In genomic region chr15:5185366-5186292, GRCm38 (mm10) we compare ENCODE assay signal across 8 mouse cellular contexts. TPM values are rescaled to one million over a fixed set of nuclear protein-coding genes. Genes with fewer than 3 reads are reported as not detected.
DNase-seq lines count a peak whose midpoint lies in the region; ATAC-seq lines count a peak whose summit lies in the region.

Gene Ttc33, plus strand, starts transcription at chr15:5185525.

- H3K27ac ChIP-seq in forebrain, embryonic 10.5 days, result peak within 1 kb of the TSS; percentile 91
- peak within 1 kb of the TSS; percentile 71 for H3K27ac ChIP-seq in heart, embryonic 15.5 days
- H3K27ac ChIP-seq in liver, embryonic 12.5 days, result peak within 1 kb of the TSS; percentile 84

- H3K4me2 ChIP-seq in heart, embryonic 15.5 days, result peak within 1 kb of the TSS; percentile 85
- H3K4me2 ChIP-seq in liver, embryonic 12.5 days, result peak within 1 kb of the TSS; percentile 88

- peak; percentile 24 to 44 for DNase-seq in CD8-positive naive resting alpha-beta T cell, adult 2 months (ENCODE audit: low read depth in 2 of 2, low spot score in 2 of 2)
- peak; percentile 54 for DNase-seq in c-Kit-positive CD71-negative TER-119-negative erythroid progenitor cells, embryonic 14.5 days (ENCODE audit: low read depth)
- peak; percentile 62 for DNase-seq in forebrain, embryonic 10.5 days (ENCODE audit: extremely low spot score, low spot score)
- DNase-seq in kidney, postnatal 14 days, result peak; percentile 88
- DNase-seq in naive thymus-derived CD4-positive, alpha-beta T cell, adult 2 months (ENCODE audit: low read depth), result peak; percentile 68
- DNase-seq in splenic B cell, adult 2 months (ENCODE audit: low read depth, low spot score), result peak; percentile 73

- H3K36me3 ChIP-seq in forebrain, embryonic 10.5 days (replicated peaks), result peaks cover 11% of the 10 kb centered on the region
- H3K36me3 ChIP-seq in heart, embryonic 15.5 days, result peaks cover 9% of the 10 kb centered on the region
- H3K36me3 ChIP-seq in liver, embryonic 12.5 days, result peaks cover 22% of the 10 kb centered on the region
- H3K36me3 ChIP-seq in splenic B cell, adult 2 months (ENCODE audit: control insufficient read depth, insufficient read depth, low read length, poor library complexity, severe bottlenecking), result 0 out of 2 replicates have a peak, but pooled peaks cover 3% of the 10 kb centered on the region

- no peaks in the 10 kb centered on the region for H3K9me3 ChIP-seq in forebrain, embryonic 10.5 days
- H3K9me3 ChIP-seq in heart, embryonic 15.5 days (replicated peaks), result no peaks in the 10 kb centered on the region
- H3K9me3 ChIP-seq in liver, embryonic 12.5 days (replicated peaks), result no peaks in the 10 kb centered on the region

- ATAC-seq in heart, embryonic 15.5 days (replicated peaks; ENCODE audit: insufficient number of reproducible peaks, insufficient read depth, low FRiP score, low read depth), result peak; percentile 80
- peak; percentile 86 for ATAC-seq in liver, embryonic 12.5 days

- peaks cover 22% of the 10 kb centered on the region for H3K4me1 ChIP-seq in forebrain, embryonic 10.5 days
- peaks cover 21% of the 10 kb centered on the region for H3K4me1 ChIP-seq in heart, embryonic 15.5 days (replicated peaks)
- peaks cover 28% of the 10 kb centered on the region for H3K4me1 ChIP-seq in liver, embryonic 12.5 days

- WGBS in forebrain, embryonic 10.5 days, result 1% methylated on average over 55 of the region's 55 CpGs
- WGBS in heart, embryonic 15.5 days, result under 1% methylated on average over 55 of the region's 55 CpGs
- 2% methylated on average over 53 of the region's 55 CpGs for WGBS in liver, embryonic 12.5 days (ENCODE audit: insufficient replicate concordance)

- peak within 1 kb of the TSS; percentile 96 for H3K4me3 ChIP-seq in forebrain, embryonic 10.5 days
- H3K4me3 ChIP-seq in heart, embryonic 15.5 days, result peak within 1 kb of the TSS; percentile 92
- H3K4me3 ChIP-seq in liver, embryonic 12.5 days, result peak within 1 kb of the TSS; percentile 97

- peak within 1 kb of the TSS; percentile 91 for H3K9ac ChIP-seq in heart, embryonic 15.5 days
- peak within 1 kb of the TSS; percentile 85 for H3K9ac ChIP-seq in liver, embryonic 12.5 days

- no peaks in the 10 kb centered on the region for H3K27me3 ChIP-seq in forebrain, embryonic 10.5 days (ENCODE audit: poor library complexity, severe bottlenecking)
- H3K27me3 ChIP-seq in heart, embryonic 15.5 days, result no peaks in the 10 kb centered on the region
- no peaks in the 10 kb centered on the region for H3K27me3 ChIP-seq in liver, embryonic 12.5 days (replicated peaks)
- H3K27me3 ChIP-seq in splenic B cell, adult 2 months (ENCODE audit: control insufficient read depth, insufficient read depth, low read length, poor library complexity, severe bottlenecking), result no peaks in the 10 kb centered on the region

RNA-seq across cellular contexts. Expression of gene Ttc33, which starts in this region (rescaled TPM):
- polyA plus RNA-seq in forebrain, embryonic 10.5 days (2016; fragmentation: Nextera tagmentation; extraction: Ambion mirVana), result 33.3 and 34.1 TPM in 2 replicates
- polyA plus RNA-seq in heart, embryonic 15.5 days (2015; fragmentation: Nextera tagmentation; extraction: Ambion mirVana), result 31.8 and 33.7 TPM in 2 replicates
- 18.9 and 19.1 TPM in 2 replicates for polyA plus RNA-seq in liver, embryonic 12.5 days (2016; fragmentation: Nextera tagmentation; extraction: Ambion mirVana)

Comparison
In these comparisons a context has a peak if more than half of its experiments do, and no peak if none do; other contexts are left out.
1. Peak in every context shown above with its lines: DNase-seq, ATAC-seq, H3K4me3 ChIP-seq and H3K27ac ChIP-seq.
2. DNase-seq: peak in every context shown above with its lines; median percentile 88 in kidney, postnatal 14 days; 73 in splenic B cell, adult 2 months; 68 in naive thymus-derived CD4-positive, alpha-beta T cell, adult 2 months; 62 in forebrain, embryonic 10.5 days; 54 in c-Kit-positive CD71-negative TER-119-negative erythroid progenitor cells, embryonic 14.5 days; 34 in CD8-positive naive resting alpha-beta T cell, adult 2 months.